Mouse (Mus musculus): ENCODE measurements at regions not wholly inside any gene's neighbourhood (a gene's known extent, or its start where the extent isn't known, plus 50 kb on each side); places are given as distances from the start of the nearest gene placed in this dataset.

DNA sequence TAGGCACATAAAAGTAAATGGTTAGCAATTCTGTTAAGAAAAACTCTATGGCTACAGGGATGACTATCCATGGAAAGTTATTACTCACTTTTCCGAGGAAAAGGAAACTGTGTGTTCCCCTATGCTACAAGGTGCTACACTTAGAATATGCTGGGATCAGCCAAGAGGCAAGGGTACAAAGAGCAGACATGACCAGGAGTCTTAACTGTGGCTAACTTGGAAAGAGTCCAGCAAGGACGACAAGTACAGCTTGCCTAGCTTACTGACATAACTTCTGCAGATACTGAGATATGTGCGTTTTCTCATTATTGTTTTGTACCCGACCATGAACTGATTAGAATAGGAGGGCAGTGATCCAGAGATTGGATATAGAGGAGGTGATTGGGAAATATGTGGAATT lies 296.4 kb downstream of the Gm16223 start:
- Histone ChIP-seq H3K4me1 (no peaks in the 10 kb centered on the region), H3K4me2 (no peak overlapping the region), H3K27me3 (replicated peaks) (no peaks in the 10 kb centered on the region), H3K9ac (replicated peaks) (no peak overlapping the region), H3K4me3 (replicated peaks) (no peak overlapping the region), H3K9me3 (replicated peaks) (no peaks in the 10 kb centered on the region), H3K36me3 (no peaks in the 10 kb centered on the region), H3K27ac (replicated peaks) (no peak overlapping the region)
- WGBS, result 82% methylated on average over 4 of the region's 4 CpGs
- ATAC-seq (ENCODE audit: low FRiP score), result no peak

DNA sequence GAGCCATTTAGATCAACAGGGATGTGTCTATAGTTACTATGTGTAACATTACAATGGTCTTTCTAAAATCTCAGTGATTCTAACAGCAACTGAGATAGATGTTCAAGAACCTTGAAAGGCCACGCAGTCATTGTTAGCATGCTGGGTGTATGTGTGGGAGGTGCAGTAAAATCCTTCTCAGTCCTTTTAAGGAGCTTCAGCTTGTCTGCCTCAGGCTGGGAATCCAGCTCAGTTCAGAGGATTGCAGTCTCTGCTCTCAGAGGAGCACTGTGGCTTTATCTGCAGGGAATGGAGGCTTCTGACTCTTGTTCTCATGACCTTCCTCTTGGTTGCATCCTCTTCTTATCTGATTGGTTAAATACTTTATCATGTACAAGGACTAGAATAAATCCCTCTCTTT lies 320.2 kb downstream of the Gm16223 start:
- no peaks in the 10 kb centered on the region for H3K36me3 ChIP-seq
- no peaks in the 10 kb centered on the region for H3K4me1 ChIP-seq
- no peak overlapping the region for H3K4me2 ChIP-seq
- no peaks in the 10 kb centered on the region for H3K27me3 ChIP-seq (replicated peaks)
- H3K9ac ChIP-seq (replicated peaks), result no peak overlapping the region
- no peak overlapping the region for H3K27ac ChIP-seq (replicated peaks)
- no peak for ATAC-seq (ENCODE audit: low FRiP score)
- no peaks in the 10 kb centered on the region for H3K9me3 ChIP-seq (replicated peaks)
- 64% methylated on average over 1 of the region's 1 CpGs for WGBS
- no peak overlapping the region for H3K4me3 ChIP-seq (replicated peaks)

DNA sequence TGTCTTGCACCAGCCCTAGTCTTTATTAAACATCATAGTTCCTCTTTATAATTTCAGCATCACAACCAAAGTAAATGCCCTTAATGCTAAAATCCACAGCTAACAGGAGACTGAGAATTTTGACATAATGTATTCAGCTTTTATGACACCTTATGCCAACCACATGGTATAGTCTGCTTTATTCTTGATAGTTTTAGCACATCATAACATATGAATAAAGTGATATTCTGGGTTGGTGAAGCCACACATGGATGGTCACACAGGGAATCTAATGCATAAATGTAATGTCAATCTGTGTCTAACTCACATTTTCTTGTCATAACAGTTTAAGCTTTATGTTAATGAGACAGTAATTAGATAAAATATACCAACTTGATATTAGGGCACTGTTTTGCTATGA lies 328.9 kb downstream of the Gm16223 start:
- H3K4me2 ChIP-seq, result no peak overlapping the region
- no peak overlapping the region for H3K27ac ChIP-seq (replicated peaks)
- H3K9me3 ChIP-seq (replicated peaks), result no peaks in the 10 kb centered on the region
- H3K27me3 ChIP-seq (replicated peaks), result no peaks in the 10 kb centered on the region
- 0 out of 2 replicates have a peak, but pooled peaks cover 2% of the 10 kb centered on the region for H3K4me1 ChIP-seq
- H3K4me3 ChIP-seq (replicated peaks), result no peak overlapping the region
- H3K9ac ChIP-seq (replicated peaks), result no peak overlapping the region
- ATAC-seq (ENCODE audit: low FRiP score), result no peak
- H3K36me3 ChIP-seq, result no peaks in the 10 kb centered on the region

DNA sequence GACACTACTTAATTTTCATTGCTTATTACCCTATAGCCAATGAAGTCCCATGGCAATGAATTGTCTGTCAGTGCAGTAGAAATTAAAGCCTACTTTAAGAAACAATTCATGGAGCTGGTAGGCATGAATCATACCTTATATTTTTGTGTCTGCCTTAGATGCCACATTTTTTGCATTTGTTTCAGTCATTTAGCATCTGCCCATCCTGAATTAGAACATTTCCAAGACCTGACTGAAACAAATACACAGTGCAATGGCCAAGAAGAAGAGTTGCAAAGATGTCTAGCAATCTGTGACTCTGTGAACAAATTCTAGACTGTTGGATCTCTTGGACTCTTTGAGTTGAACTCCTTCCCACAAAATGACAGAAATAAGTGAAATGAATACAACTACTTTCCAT lies 342.2 kb downstream of the Gm16223 start:
- Histone ChIP-seq H3K4me2 (no peak overlapping the region), H3K4me1 (no peaks in the 10 kb centered on the region), H3K27ac (replicated peaks) (no peak overlapping the region), H3K27me3 (replicated peaks) (no peaks in the 10 kb centered on the region), H3K4me3 (replicated peaks) (no peak overlapping the region), H3K9ac (replicated peaks) (no peak overlapping the region), H3K9me3 (replicated peaks) (no peaks in the 10 kb centered on the region), H3K36me3 (no peaks in the 10 kb centered on the region)
- no peak for ATAC-seq (ENCODE audit: low FRiP score)

DNA sequence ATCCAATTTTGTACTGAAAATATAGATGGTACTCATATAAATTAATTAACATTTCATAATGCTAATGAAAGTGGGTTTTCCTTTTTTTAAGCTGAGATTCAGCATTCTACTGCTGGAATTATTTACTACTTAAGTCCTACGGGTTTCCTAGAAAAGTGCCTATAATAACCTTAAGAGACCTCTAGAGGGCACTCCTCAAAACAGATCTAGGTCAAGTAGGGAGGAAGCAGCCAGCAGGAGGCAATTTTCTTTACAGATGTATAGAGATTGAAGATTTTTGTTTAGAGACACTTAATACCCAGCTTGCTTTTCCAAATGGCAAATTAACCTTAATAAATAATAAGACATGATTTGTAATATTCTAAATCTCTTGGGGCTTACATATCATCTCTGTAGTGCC lies 344.5 kb downstream of the Gm16223 start:
- no peaks in the 10 kb centered on the region for H3K4me1 ChIP-seq
- H3K27ac ChIP-seq (replicated peaks), result no peak overlapping the region
- H3K9me3 ChIP-seq (replicated peaks), result no peaks in the 10 kb centered on the region
- H3K4me2 ChIP-seq, result no peak overlapping the region
- no peaks in the 10 kb centered on the region for H3K36me3 ChIP-seq
- H3K4me3 ChIP-seq (replicated peaks), result no peak overlapping the region
- no peak overlapping the region for H3K9ac ChIP-seq (replicated peaks)
- ATAC-seq (ENCODE audit: low FRiP score), result no peak; the same call in 1 of the 2 replicates
- 15% methylated on average over 1 of the region's 1 CpGs for WGBS
- H3K27me3 ChIP-seq (replicated peaks), result no peaks in the 10 kb centered on the region

DNA sequence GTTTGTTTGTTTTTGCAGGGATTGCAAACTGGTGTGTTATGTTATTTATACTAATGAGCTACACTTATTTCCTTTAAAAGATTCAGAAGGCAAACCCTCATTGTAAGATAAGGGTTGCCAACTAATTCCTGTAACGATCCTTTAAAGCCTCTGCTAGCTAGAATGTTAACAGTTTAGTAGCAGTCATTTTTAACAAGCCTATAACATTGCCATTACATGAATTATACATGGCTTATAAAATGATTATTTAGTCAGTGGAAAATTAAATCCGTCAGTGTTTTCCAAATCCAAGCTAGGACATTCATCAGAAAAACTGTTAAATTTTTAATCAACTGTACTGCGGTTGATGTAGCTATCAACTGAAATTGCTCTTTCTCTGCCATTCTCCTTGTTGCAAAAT lies 358.1 kb downstream of the Gm16223 start:
- Histone ChIP-seq H3K9ac (replicated peaks) (no peak overlapping the region), H3K36me3 (no peaks in the 10 kb centered on the region), H3K4me3 (replicated peaks) (no peak overlapping the region), H3K4me1 (no peaks in the 10 kb centered on the region), H3K27me3 (replicated peaks) (no peaks in the 10 kb centered on the region), H3K27ac (replicated peaks) (no peak overlapping the region), H3K9me3 (replicated peaks) (no peaks in the 10 kb centered on the region), H3K4me2 (no peak overlapping the region)
- ATAC-seq (ENCODE audit: low FRiP score), result peak; percentile 31; the same call in 1 of the 2 replicates
- 41% methylated on average over 3 of the region's 3 CpGs for WGBS

DNA sequence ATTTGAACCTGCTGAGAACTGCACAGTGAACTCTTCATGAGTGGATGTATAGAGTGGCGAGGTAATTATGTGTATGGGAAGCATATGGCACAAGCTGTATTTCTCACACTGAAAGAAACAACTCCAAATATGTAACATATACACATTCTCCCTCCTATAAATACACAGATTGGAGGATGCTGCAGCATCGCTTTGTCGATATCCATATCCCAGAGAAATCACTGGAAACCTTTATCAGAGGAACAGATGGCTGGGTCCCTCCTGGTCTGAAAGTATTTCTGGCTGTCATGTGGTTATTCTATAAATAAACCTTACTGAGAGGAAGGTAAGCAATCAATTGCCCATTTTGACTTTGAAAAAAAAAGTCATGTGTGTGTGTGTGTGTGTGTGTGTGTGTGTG lies 365.4 kb downstream of the Gm16223 start:
- H3K27ac ChIP-seq (replicated peaks), result no peak overlapping the region
- H3K4me3 ChIP-seq (replicated peaks), result no peak overlapping the region
- no peak overlapping the region for H3K4me2 ChIP-seq
- H3K36me3 ChIP-seq, result no peaks in the 10 kb centered on the region
- ATAC-seq (ENCODE audit: low FRiP score), result no peak
- H3K9me3 ChIP-seq (replicated peaks), result no peaks in the 10 kb centered on the region
- H3K9ac ChIP-seq (replicated peaks), result no peak overlapping the region
- no peaks in the 10 kb centered on the region for H3K4me1 ChIP-seq
- WGBS, result 83% methylated on average over 3 of the region's 3 CpGs
- H3K27me3 ChIP-seq (replicated peaks), result no peaks in the 10 kb centered on the region

DNA sequence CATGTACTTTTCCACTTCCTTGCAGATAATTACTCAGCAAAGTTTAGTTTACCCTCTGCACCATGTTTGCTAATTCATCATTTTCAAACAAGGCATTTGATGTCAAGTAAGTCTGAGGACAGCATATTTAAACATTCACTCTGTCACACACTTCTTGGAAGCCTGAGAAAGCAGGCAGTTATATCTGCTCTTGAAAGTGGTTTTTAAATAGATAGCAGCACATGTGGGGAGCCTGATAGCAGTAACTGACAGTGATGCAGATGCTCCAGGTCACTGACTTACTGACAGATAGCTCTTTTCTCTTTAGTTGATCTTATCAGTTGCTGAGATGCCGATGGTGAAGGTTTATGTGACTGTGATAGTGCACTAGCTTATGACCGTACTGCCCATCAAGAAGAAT lies 380.9 kb downstream of the Gm16223 start:
- WGBS, result 89% methylated on average over 2 of the region's 2 CpGs
- Histone ChIP-seq H3K4me3 (replicated peaks) (no peak overlapping the region), H3K9ac (replicated peaks) (no peak overlapping the region), H3K4me2 (no peak overlapping the region), H3K36me3 (no peaks in the 10 kb centered on the region), H3K9me3 (replicated peaks) (no peaks in the 10 kb centered on the region), H3K27me3 (replicated peaks) (no peaks in the 10 kb centered on the region), H3K4me1 (no peaks in the 10 kb centered on the region), H3K27ac (replicated peaks) (no peak overlapping the region)
- no peak for ATAC-seq (ENCODE audit: low FRiP score)

DNA sequence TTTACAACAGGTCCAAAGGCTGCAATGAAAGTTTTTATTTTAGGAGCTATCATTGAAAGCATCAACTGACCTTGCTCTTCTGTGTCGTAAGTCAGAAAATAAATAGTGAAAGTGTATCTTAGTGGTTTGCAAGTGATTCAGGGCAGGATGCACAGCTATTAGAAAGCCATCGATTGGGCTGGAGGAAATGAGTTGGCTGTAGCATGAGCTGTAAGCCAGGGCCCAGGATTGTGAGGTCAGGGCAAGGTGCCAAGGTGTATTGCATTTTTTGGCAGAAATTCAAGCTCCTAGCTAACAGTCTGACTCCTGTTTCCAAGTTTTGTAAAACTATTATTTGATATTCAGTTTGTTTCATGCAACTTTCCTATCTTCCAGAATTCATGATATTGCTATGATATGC lies 381.8 kb downstream of the Gm16223 start:
- WGBS, result 76% methylated on average over 2 of the region's 2 CpGs

DNA sequence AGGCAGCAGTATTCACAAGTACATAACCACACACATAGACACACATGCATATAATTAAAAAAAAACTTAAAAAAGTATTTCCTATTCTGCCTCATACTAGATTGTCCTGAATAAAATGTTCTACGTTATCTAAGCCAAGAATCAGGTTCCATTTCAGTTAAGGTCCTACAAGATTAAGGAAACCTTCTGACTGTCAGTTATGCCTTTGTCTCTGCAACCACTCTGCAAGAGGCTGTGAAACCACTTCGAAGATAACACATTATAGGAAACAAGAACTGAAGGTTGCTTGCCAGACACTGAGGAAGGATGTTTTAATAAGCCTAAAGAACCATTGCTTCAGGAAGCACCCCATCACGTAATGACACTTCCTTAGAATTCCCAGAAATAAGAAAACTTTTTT lies 385.9 kb downstream of the Gm16223 start:
- no peaks in the 10 kb centered on the region for H3K27me3 ChIP-seq (replicated peaks)
- H3K4me2 ChIP-seq, result no peak overlapping the region
- WGBS, result 85% methylated on average over 3 of the region's 3 CpGs

More for the DNA sequence above, 381.8 kb downstream of the Gm16223 start:
- ATAC-seq (ENCODE audit: low FRiP score), result no peak
- Histone ChIP-seq H3K9ac (replicated peaks) (no peak overlapping the region), H3K4me1 (no peaks in the 10 kb centered on the region), H3K27ac (replicated peaks) (no peak overlapping the region), H3K4me3 (replicated peaks) (no peak overlapping the region), H3K27me3 (replicated peaks) (no peaks in the 10 kb centered on the region), H3K4me2 (no peak overlapping the region), H3K9me3 (replicated peaks) (no peaks in the 10 kb centered on the region), H3K36me3 (no peaks in the 10 kb centered on the region)

DNA sequence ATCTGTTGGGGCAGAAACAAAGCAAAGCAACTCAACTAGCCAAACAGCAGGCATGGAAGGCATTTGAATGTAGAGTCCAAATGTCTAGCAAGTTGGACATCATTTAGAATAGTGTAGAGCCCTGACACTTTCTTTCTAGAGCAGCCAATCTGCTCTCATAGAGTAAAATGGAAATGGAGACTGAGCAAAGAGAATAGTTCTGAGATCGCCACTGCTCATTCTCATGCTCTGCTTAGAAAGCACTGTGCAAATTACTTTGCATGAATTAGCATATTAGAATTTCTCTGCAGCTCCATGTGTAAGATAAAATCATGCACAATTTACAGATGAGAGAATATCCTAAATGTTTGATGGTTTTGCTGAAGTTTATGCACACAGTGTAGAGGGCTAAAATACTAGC lies 393.4 kb downstream of the Gm16223 start:
- no peaks in the 10 kb centered on the region for H3K9me3 ChIP-seq (replicated peaks)
- no peaks in the 10 kb centered on the region for H3K36me3 ChIP-seq
- no peak overlapping the region for H3K9ac ChIP-seq (replicated peaks)
- H3K4me1 ChIP-seq, result no peaks in the 10 kb centered on the region
- H3K4me2 ChIP-seq, result no peak overlapping the region
- H3K27ac ChIP-seq (replicated peaks), result no peak overlapping the region
- no peak overlapping the region for H3K4me3 ChIP-seq (replicated peaks)
- no peaks in the 10 kb centered on the region for H3K27me3 ChIP-seq (replicated peaks)
- 63% methylated on average over 1 of the region's 1 CpGs for WGBS
- no peak for ATAC-seq (ENCODE audit: low FRiP score)

More for the DNA sequence above, 385.9 kb downstream of the Gm16223 start:
- H3K36me3 ChIP-seq, result no peaks in the 10 kb centered on the region
- no peak overlapping the region for H3K4me3 ChIP-seq (replicated peaks)
- H3K4me1 ChIP-seq, result no peaks in the 10 kb centered on the region
- ATAC-seq (ENCODE audit: low FRiP score), result no peak
- no peak overlapping the region for H3K9ac ChIP-seq (replicated peaks)
- no peak overlapping the region for H3K27ac ChIP-seq (replicated peaks)
- H3K9me3 ChIP-seq (replicated peaks), result no peaks in the 10 kb centered on the region

DNA sequence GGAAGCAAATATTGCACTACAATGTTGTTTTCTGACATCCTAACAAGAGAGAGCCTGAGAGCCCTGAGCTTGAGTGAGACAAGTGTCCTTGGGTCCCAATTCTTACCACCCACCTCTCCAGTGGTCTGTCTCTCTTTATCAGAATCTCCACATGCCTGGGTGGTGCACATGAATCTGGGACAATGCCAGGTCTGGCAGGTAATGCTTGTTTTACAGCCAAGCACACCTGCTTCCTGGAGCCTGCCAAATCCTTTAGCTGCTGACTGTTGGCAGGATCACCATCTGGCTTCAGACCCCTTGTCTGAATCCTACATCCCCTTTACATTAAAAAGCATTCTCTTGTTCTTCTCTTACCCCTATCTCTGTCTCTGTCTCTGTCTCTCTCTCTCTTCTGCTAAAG lies 397.1 kb downstream of the Gm16223 start:
- ATAC-seq (ENCODE audit: low FRiP score), result no peak
- no peaks in the 10 kb centered on the region for H3K27me3 ChIP-seq (replicated peaks)
- no peak overlapping the region for H3K4me3 ChIP-seq (replicated peaks)
- no peak overlapping the region for H3K27ac ChIP-seq (replicated peaks)
- H3K9ac ChIP-seq (replicated peaks), result no peak overlapping the region
- no peaks in the 10 kb centered on the region for H3K4me1 ChIP-seq
- H3K4me2 ChIP-seq, result no peak overlapping the region
- H3K36me3 ChIP-seq, result no peaks in the 10 kb centered on the region
- H3K9me3 ChIP-seq (replicated peaks), result no peaks in the 10 kb centered on the region

DNA sequence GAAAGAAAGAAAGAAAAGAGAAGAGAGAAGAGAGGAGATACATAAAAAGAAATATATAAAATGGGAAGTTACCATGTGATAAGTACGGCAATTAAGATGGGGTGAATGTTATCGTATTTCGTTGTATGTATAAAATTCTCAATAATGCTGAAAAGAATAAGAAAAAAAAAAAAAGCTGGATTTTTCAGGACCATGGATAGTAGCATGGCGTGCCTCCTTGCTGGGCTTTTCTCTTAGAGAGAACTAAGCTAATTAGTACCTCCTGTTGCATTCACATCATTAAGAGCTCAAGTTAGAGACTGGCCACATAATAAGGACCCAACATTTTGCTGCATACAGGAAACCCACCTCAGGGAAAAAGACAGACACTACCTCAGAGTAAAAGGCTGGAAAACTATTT lies 405.7 kb downstream of the Gm16223 start:
- WGBS, result 90% methylated on average over 4 of the region's 4 CpGs
- no peak for ATAC-seq (ENCODE audit: low FRiP score)
- H3K36me3 ChIP-seq, result no peaks in the 10 kb centered on the region
- no peak overlapping the region for H3K4me2 ChIP-seq
- H3K9me3 ChIP-seq (replicated peaks), result no peaks in the 10 kb centered on the region
- no peaks in the 10 kb centered on the region for H3K27me3 ChIP-seq (replicated peaks)
- no peak overlapping the region for H3K4me3 ChIP-seq (replicated peaks)
- H3K4me1 ChIP-seq, result no peaks in the 10 kb centered on the region
- H3K9ac ChIP-seq (replicated peaks), result no peak overlapping the region
- H3K27ac ChIP-seq (replicated peaks), result no peak overlapping the region
